Mouse (Mus musculus) bone marrow, adult 2 months (tissue): ENCODE results near the gene Cox8a. TPM values are rescaled to one million over a fixed set of nuclear protein-coding genes. Genes with fewer than 3 reads are reported as not detected.

Source experiments
- H3K27ac ChIP-seq: fragments of 200-500 bp; 2 replicates; pipeline ENCODE4 v1.5.1; 2012; ENCODE audit warnings: low read depth, mild to moderate bottlenecking, control low read depth, inconsistent platforms, low read length; ENCODE audit not compliant: control insufficient read depth, poor library complexity, insufficient read depth
- H3K4me1 ChIP-seq: fragments of 200-500 bp; 2 replicates; pipeline ENCODE4 v1.6.1; 2011; ENCODE audit warnings: low read length; ENCODE audit not compliant: control insufficient read depth, insufficient read depth
- H3K4me3 ChIP-seq: fragments of 200-500 bp; replicated peaks from 2 replicates; pipeline ENCODE3; 2011; ENCODE audit warnings: mild to moderate bottlenecking, low read depth, low read length, control low read depth; ENCODE audit not compliant: control insufficient read depth
- CTCF ChIP-seq: fragments of 200-500 bp; IDR thresholded peaks from 2 replicates; pipeline ENCODE4 v1.5.1; 2011; ENCODE audit warnings: low read length, control low read depth; ENCODE audit not compliant: control insufficient read depth, insufficient read depth
- POLR2A ChIP-seq: fragments of 200-500 bp; IDR thresholded peaks from 2 replicates; pipeline ENCODE4 v1.6.1; 2011; ENCODE audit warnings: low read depth, mild to moderate bottlenecking, control low read depth, low read length, borderline replicate concordance; ENCODE audit not compliant: control insufficient read depth
- WGBS: fragments of 180-500 bp; shearing (Covaris S2); methylation state at CpG from one replicate; pipeline ENCODE4 v1.1.7; 2018; 5-methylcytosine and 5-hydroxymethylcytosine counted together
- polyA plus RNA-seq: library from polyadenylated mRNA; stranded (reverse); fragments of >200 nt; gene quantifications from 2 replicates; pipeline ENCODE4 v1.2.4, GENCODE M21; 2011; ENCODE audit warnings: low replicate concordance; ENCODE audit not compliant: missing spikeins, insufficient read depth, insufficient read length

The Cox8a gene
- polyA plus RNA-seq, 1 experiment = 431 TPM

- no peak overlapping the region for H3K4me3 ChIP-seq
- WGBS = 72% methylated on average over 3 of the region's 3 CpGs
- no peak overlapping the region for H3K27ac ChIP-seq
- TF ChIP-seq CTCF = no peak
- TF ChIP-seq POLR2A = no peak
- no peaks in the 10 kb centered on the region for H3K4me1 ChIP-seq
These were observed 28.6 kb upstream of the Cox8a start for GRCm38 (mm10) chr19:7246021-7246420.

GRCm38 (mm10) chr19:7240782-7241690, 23.6 kb upstream of the Cox8a start, which contains the start of gene Naa40:
Naa40 (minus strand) TSS chr19:7241183.
- no peaks in the 10 kb centered on the region for H3K4me1 ChIP-seq
- WGBS = under 1% methylated on average over 80 of the region's 80 CpGs
- H3K4me3 ChIP-seq = peak within 1 kb of the TSS; percentile 81
- peak within 1 kb of the TSS; percentile 85 for H3K27ac ChIP-seq
- TF ChIP-seq POLR2A = peak; percentile 55; the same call in 1 of the 2 replicates
- no peak for TF ChIP-seq CTCF

- Histone ChIP-seq H3K4me1 (no peaks in the 10 kb centered on the region), H3K27ac (peak overlapping the region; percentile 85), H3K4me3 (peak overlapping the region; percentile 81)
- no peak for TF ChIP-seq POLR2A
- no peak for TF ChIP-seq CTCF
- WGBS = 1% methylated on average over 13 of the region's 13 CpGs
These were observed 22.9 kb upstream of the Cox8a start for GRCm38 (mm10) chr19:7240291-7240690.

- peak overlapping the region; percentile 81 for H3K4me3 ChIP-seq
- no peaks in the 10 kb centered on the region; the same call in 1 of the 2 replicates for H3K4me1 ChIP-seq
- H3K27ac ChIP-seq = no peak overlapping the region
- TF ChIP-seq POLR2A (no peak), CTCF (no peak)
- WGBS = 86% methylated on average over 3 of the region's 3 CpGs
These were observed 22.2 kb upstream of the Cox8a start for GRCm38 (mm10) chr19:7239574-7239973.

GRCm38 (mm10) chr19:7236742-7237141, 19.3 kb upstream of the Cox8a start:
- Histone ChIP-seq H3K4me3 (no peak overlapping the region), H3K27ac (no peak overlapping the region), H3K4me1 (no peaks in the 10 kb centered on the region; the same call in 1 of the 2 replicates)
- TF ChIP-seq CTCF = no peak
- no peak for TF ChIP-seq POLR2A
- 85% methylated on average over 4 of the region's 4 CpGs for whole genome bisulfite sequencing

GRCm38 (mm10) chr19:7236011-7236410, 18.6 kb upstream of the Cox8a start:
- WGBS = 89% methylated on average over 2 of the region's 2 CpGs
- Histone ChIP-seq H3K27ac (no peak overlapping the region), H3K4me1 (no peaks in the 10 kb centered on the region; the same call in 1 of the 2 replicates), H3K4me3 (no peak overlapping the region)
- TF ChIP-seq CTCF = no peak
- TF ChIP-seq POLR2A = no peak

GRCm38 (mm10) chr19:7235461-7235860, 18.0 kb upstream of the Cox8a start:
- Histone ChIP-seq H3K4me3 (no peak overlapping the region), H3K27ac (no peak overlapping the region), H3K4me1 (no peaks in the 10 kb centered on the region; the same call in 1 of the 2 replicates)
- 91% methylated on average over 9 of the region's 9 CpGs for WGBS
- no peak for TF ChIP-seq POLR2A
- TF ChIP-seq CTCF = no peak

GRCm38 (mm10) chr19:7234537-7235221, 17.3 kb upstream of the Cox8a start:
- 33% methylated on average over 8 of the region's 8 CpGs for WGBS
- H3K4me3 ChIP-seq = no peak overlapping the region
- H3K4me1 ChIP-seq = no peaks in the 10 kb centered on the region; the same call in 1 of the 2 replicates
- H3K27ac ChIP-seq = no peak overlapping the region
- TF ChIP-seq CTCF = peak; percentile 78
- no peak for TF ChIP-seq POLR2A
